Mouse (Mus musculus) frontal cortex, postnatal 10 days (tissue): ENCODE results near the gene Hist1h1d.
"Not testable (repeated sequence)": the region's sequence is repeated elsewhere in the genome, so short reads cannot be mapped to it uniquely, and the experiment has no call there.

Experiments
- DNase-seq, 2 experiments: peaks; one replicate each; pipeline ENCODE4 v3.0.0; 2022; ENCODE audit warnings: low spot score in 2 of 2, mixed read lengths in 1 of 2

The Hist1h1d gene

GRCm38 (mm10) chr13:23530181-23530900 lies 22.7 kb upstream of the Hist1h1d start:
- DNase-seq, result peak in 1 of 2 experiments; percentile 67

- DNase-seq, result peak; percentile 96 to 97
Observed at GRCm38 (mm10) chr13:23530901-23531875, 21.9 kb upstream of the Hist1h1d start, which contains the start of gene Hist1h4h. Hist1h4h (plus strand) TSS chr13:23531050.

- no peak for DNase-seq
Observed at GRCm38 (mm10) chr13:23532262-23533075, 20.6 kb upstream of the Hist1h1d start.

- DNase-seq, result peak; percentile 61 to 64
Observed at GRCm38 (mm10) chr13:23533560-23534367, 19.3 kb upstream of the Hist1h1d start, which contains the start of gene Hist1h2af. Hist1h2af (plus strand) TSS chr13:23533906.

- no peak for DNase-seq
Observed at GRCm38 (mm10) chr13:23534368-23535131, 18.5 kb upstream of the Hist1h1d start.

GRCm38 (mm10) chr13:23535137-23536075 lies 17.7 kb upstream of the Hist1h1d start, which contains the start of gene Hist1h3g:
Hist1h3g (plus strand) TSS chr13:23535422.
- peak; percentile 89 to 90 for DNase-seq

- no peak for DNase-seq
Observed at GRCm38 (mm10) chr13:23536076-23536822, 16.8 kb upstream of the Hist1h1d start.

- DNase-seq, result no peak
Observed at GRCm38 (mm10) chr13:23537006-23537710, 15.9 kb upstream of the Hist1h1d start.

GRCm38 (mm10) chr13:23538249-23538648 lies 14.8 kb upstream of the Hist1h1d start:
- no peak for DNase-seq

- DNase-seq, result not testable (repeated sequence)
Observed at GRCm38 (mm10) chr13:23539821-23540220, 13.2 kb upstream of the Hist1h1d start.

- no peak for DNase-seq
Observed at GRCm38 (mm10) chr13:23541497-23541896, 11.6 kb upstream of the Hist1h1d start.

GRCm38 (mm10) chr13:23542225-23542980 lies 10.7 kb upstream of the Hist1h1d start:
- DNase-seq, result not testable (repeated sequence)

- peak; percentile 50 to 63 for DNase-seq
Observed at GRCm38 (mm10) chr13:23542999-23543607, 10.0 kb upstream of the Hist1h1d start, which contains the start of gene Hist1h2bh. Hist1h2bh (minus strand) TSS chr13:23543392.

GRCm38 (mm10) chr13:23543965-23544786 lies 8.9 kb upstream of the Hist1h1d start, which contains the start of gene Hist1h3f:
Hist1h3f (plus strand) TSS chr13:23544052.
- peak; percentile 57 to 66 for DNase-seq

GRCm38 (mm10) chr13:23544787-23545120 lies 8.3 kb upstream of the Hist1h1d start:
- not testable (repeated sequence) for DNase-seq
